Mouse (Mus musculus): ENCODE results near the gene Cmtm8.

DNA sequence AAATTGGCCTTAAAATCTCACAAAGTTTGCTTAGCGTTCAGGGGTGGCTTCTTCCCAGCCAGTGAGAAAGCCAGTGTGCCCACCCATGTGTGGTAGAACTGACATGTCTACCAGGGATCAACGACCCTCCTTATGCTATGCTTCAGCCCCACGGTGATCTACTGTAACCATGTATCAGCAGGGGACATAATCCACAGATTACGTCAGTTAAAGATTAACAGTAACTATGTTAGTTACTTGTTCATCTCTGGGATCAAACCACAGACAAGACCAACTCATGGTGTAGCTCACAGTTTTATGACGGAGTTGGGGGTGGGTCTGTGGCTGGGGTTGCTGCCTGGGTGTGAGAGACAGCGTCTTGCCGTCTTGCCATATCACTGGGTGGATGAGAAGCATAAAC lies 19.8 kb downstream of the Cmtm8 start:
- TF ChIP-seq USF1 (IDR thresholded peaks at IDR 0.05; ENCODE audit: low read depth) (no peak), CTCF (IDR thresholded peaks at IDR 0.05; ENCODE audit: control insufficient read depth, insufficient read depth, insufficient read length) (no peak), MAX (IDR thresholded peaks at IDR 0.05) (no peak), FOSL1 (IDR thresholded peaks at IDR 0.05; ENCODE audit: insufficient read depth, low read length, poor library complexity, severe bottlenecking) (no peak), MYOG (IDR thresholded peaks at IDR 0.05; ENCODE audit: control insufficient read depth, extremely low read depth, insufficient read length) (no peak)
